Mouse (Mus musculus) erythroblast, embryonic 14.5 days (primary cell): ENCODE measurements around the gene Asgr1. TPM values are rescaled to one million over a fixed set of nuclear protein-coding genes. Genes with fewer than 3 reads are reported as not detected.

Experiments used
- H3K27me3 ChIP-seq: 2 replicates; pipeline ENCODE4 v1.6.1; 2012; ENCODE audit warnings: inconsistent platforms; ENCODE audit not compliant: control insufficient read depth
- H3K36me3 ChIP-seq: 2 replicates; pipeline ENCODE4 v1.6.1; 2012; ENCODE audit warnings: mild to moderate bottlenecking, inconsistent platforms; ENCODE audit not compliant: control insufficient read depth
- H3K4me1 ChIP-seq: 2 replicates; pipeline ENCODE4 v1.6.1; 2012; ENCODE audit warnings: inconsistent platforms; ENCODE audit not compliant: control insufficient read depth
- H3K4me3 ChIP-seq: replicated peaks from 2 replicates; pipeline ENCODE3; 2012; ENCODE audit warnings: moderate library complexity, mild to moderate bottlenecking, inconsistent platforms
- H3K9me3 ChIP-seq: 2 replicates; pipeline ENCODE4 v1.6.1; 2012; ENCODE audit warnings: low read length, inconsistent platforms, mixed read lengths; ENCODE audit not compliant: control insufficient read depth
- GATA1 ChIP-seq: IDR thresholded peaks from 2 replicates; pipeline ENCODE4 v1.6.1; 2012; ENCODE audit warnings: low read length, inconsistent platforms, mixed read lengths
- TAL1 ChIP-seq: IDR thresholded peaks from 3 replicates; pipeline ENCODE4 v1.6.1; 2012; ENCODE audit warnings: low read length, inconsistent platforms, mixed read lengths
- polyA plus RNA-seq: library from polyadenylated mRNA; stranded (reverse); fragments of >175 nt; gene quantifications from 2 replicates; pipeline ENCODE4 v1.2.3, GENCODE M21; 2012

Asgr1 gene
- polyA plus RNA-seq, 1 experiment = not detected

GRCm38 (mm10) chr11:70103701-70104315 is 49.9 kb downstream of the Asgr1 start:
- no peaks in the 10 kb centered on the region for H3K27me3 ChIP-seq
- no peaks in the 10 kb centered on the region; the same call in 1 of the 2 replicates for H3K4me1 ChIP-seq
- H3K4me3 ChIP-seq = no peak overlapping the region
- TF ChIP-seq TAL1 = no peak
- TF ChIP-seq GATA1 = no peak
- H3K9me3 ChIP-seq = no peaks in the 10 kb centered on the region
- H3K36me3 ChIP-seq = no peaks in the 10 kb centered on the region; the same call in 1 of the 2 replicates

- H3K9me3 ChIP-seq = no peaks in the 10 kb centered on the region
- H3K36me3 ChIP-seq = no peaks in the 10 kb centered on the region
- H3K4me1 ChIP-seq = no peaks in the 10 kb centered on the region; the same call in 1 of the 2 replicates
- no peaks in the 10 kb centered on the region for H3K27me3 ChIP-seq
- H3K4me3 ChIP-seq = no peak overlapping the region
- TF ChIP-seq GATA1 (no peak), TAL1 (no peak)
Measured at GRCm38 (mm10) chr11:70107085-70107484, 53.2 kb downstream of the Asgr1 start.

Other genes with a start within 250 kb of the Asgr1 start
- gene Tmem102, start 248.5 kb upstream of the Asgr1 start, polyA plus RNA-seq = 0.05 TPM in 1 of 2 replicates, not detected in the other
- not detected in 2 replicates for gene Gm39566, start 238.8 kb upstream of the Asgr1 start, polyA plus RNA-seq
- gene Spem2, start 235.6 kb upstream of the Asgr1 start, polyA plus RNA-seq = not detected in 2 replicates
- not detected in 2 replicates for gene Spem1, start 231.9 kb upstream of the Asgr1 start, polyA plus RNA-seq
- 0.13 and 0.16 TPM in 2 replicates for gene Nlgn2, start 216.3 kb upstream of the Asgr1 start, polyA plus RNA-seq
- 204 and 212 TPM in 2 replicates for gene Tmem256, start 215.6 kb upstream of the Asgr1 start, polyA plus RNA-seq
- gene Plscr3, start 207.7 kb upstream of the Asgr1 start, polyA plus RNA-seq = 3.6 and 4.4 TPM in 2 replicates
- gene Tnk1, start 195.4 kb upstream of the Asgr1 start, polyA plus RNA-seq = 0.94 and 1.1 TPM in 2 replicates
- not detected in 2 replicates for gene Tmem95, start 176.1 kb upstream of the Asgr1 start, polyA plus RNA-seq
- gene Kctd11, start 172.7 kb upstream of the Asgr1 start, polyA plus RNA-seq = 0.02 and 0.08 TPM in 2 replicates
- 0.23 and 0.37 TPM in 2 replicates for gene Acap1, start 158.5 kb upstream of the Asgr1 start, polyA plus RNA-seq
- 0.14 and 0.18 TPM in 2 replicates for gene 2810408A11Rik, start 153.1 kb upstream of the Asgr1 start, polyA plus RNA-seq
- 5.0 and 5.1 TPM in 2 replicates for gene Neurl4, start 153.0 kb upstream of the Asgr1 start, polyA plus RNA-seq
- 90.4 and 109 TPM in 2 replicates for gene Gps2, start 140.2 kb upstream of the Asgr1 start, polyA plus RNA-seq
- gene Eif5a, start 132.1 kb upstream of the Asgr1 start, polyA plus RNA-seq = 295 and 310 TPM in 2 replicates
- 0.29 and 0.38 TPM in 2 replicates for gene Ybx2, start 118.3 kb upstream of the Asgr1 start, polyA plus RNA-seq
- gene Slc2a4, start 105.9 kb upstream of the Asgr1 start, polyA plus RNA-seq = 6.0 and 7.7 TPM in 2 replicates
- not detected in 2 replicates for gene Cldn7, start 89.3 kb upstream of the Asgr1 start, polyA plus RNA-seq
- gene Ctdnep1, start 72.9 kb upstream of the Asgr1 start, polyA plus RNA-seq = 23.2 and 28.5 TPM in 2 replicates
- 1.5 and 1.9 TPM in 2 replicates for gene Elp5, start 71.6 kb upstream of the Asgr1 start, polyA plus RNA-seq
- gene Gabarap, start 62.9 kb upstream of the Asgr1 start, polyA plus RNA-seq = 50.2 and 55.8 TPM in 2 replicates
- gene Phf23, start 58.3 kb upstream of the Asgr1 start, polyA plus RNA-seq = 4.5 and 5.5 TPM in 2 replicates
- gene Dvl2, start 53.5 kb upstream of the Asgr1 start, polyA plus RNA-seq = 0.48 and 0.76 TPM in 2 replicates
- gene Acadvl, start 38.7 kb upstream of the Asgr1 start, polyA plus RNA-seq = 2.9 and 3.2 TPM in 2 replicates
- gene Dlg4, start 37.1 kb upstream of the Asgr1 start, polyA plus RNA-seq = 0.10 and 0.19 TPM in 2 replicates
- gene Asgr2, start 38.6 kb downstream of the Asgr1 start, polyA plus RNA-seq = 0.05 TPM in 1 of 2 replicates, not detected in the other
- gene Mgl2, start 76.2 kb downstream of the Asgr1 start, polyA plus RNA-seq = 0.02 TPM in 1 of 2 replicates, not detected in the other
- not detected in 2 replicates for gene Clec10a, start 102.1 kb downstream of the Asgr1 start, polyA plus RNA-seq
- gene Slc16a11, start 158.7 kb downstream of the Asgr1 start, polyA plus RNA-seq = not detected in 2 replicates
- 1.5 and 2.3 TPM in 2 replicates for gene Slc16a13, start 167.0 kb downstream of the Asgr1 start, polyA plus RNA-seq
- gene Bcl6b, start 175.7 kb downstream of the Asgr1 start, polyA plus RNA-seq = 0.06 and 0.13 TPM in 2 replicates
- gene 0610010K14Rik, start 183.8 kb downstream of the Asgr1 start, polyA plus RNA-seq = 9.8 and 17.9 TPM in 2 replicates
- gene Gm21988, start 185.7 kb downstream of the Asgr1 start, polyA plus RNA-seq = 4.0 and 6.0 TPM in 2 replicates
- 23.7 and 29.0 TPM in 2 replicates for gene Rnasek, start 185.8 kb downstream of the Asgr1 start, polyA plus RNA-seq
- 0.03 and 0.05 TPM in 2 replicates for gene Alox12, start 201.3 kb downstream of the Asgr1 start, polyA plus RNA-seq